Mouse (Mus musculus): Measurements from ENCODE around the gene Nhsl1. TPM values are rescaled to one million over a fixed set of nuclear protein-coding genes. Genes with fewer than 3 reads are reported as not detected.

The Nhsl1 gene
- total RNA-seq, 2 experiments from 2014 or later: 20.2 to 21.6 TPM

GRCm38 (mm10) chr10:18340930-18341329, 22.1 kb downstream of the Nhsl1 start:
- intact Hi-C loops (cut with DNase I): no loop called here
- DNase-seq: no peak

GRCm38 (mm10) chr10:18341444-18342196, 22.8 kb downstream of the Nhsl1 start:
- no peak for DNase-seq
- intact Hi-C loops (cut with DNase I): no loop called here

- no peak for DNase-seq
- intact Hi-C loops (cut with DNase I): no loop called here
Observed at GRCm38 (mm10) chr10:18347231-18347630, 28.4 kb downstream of the Nhsl1 start.

GRCm38 (mm10) chr10:18350781-18351180, 32.0 kb downstream of the Nhsl1 start:
- intact Hi-C loops (cut with DNase I): no loop called here
- DNase-seq: no peak

- intact Hi-C loops (cut with DNase I): no loop called here
- DNase-seq: no peak
Observed at GRCm38 (mm10) chr10:18352937-18353336, 34.2 kb downstream of the Nhsl1 start.

GRCm38 (mm10) chr10:18354103-18354502, 35.3 kb downstream of the Nhsl1 start:
- no peak for DNase-seq
- intact Hi-C loops (cut with DNase I): no loop called here

DNA sequence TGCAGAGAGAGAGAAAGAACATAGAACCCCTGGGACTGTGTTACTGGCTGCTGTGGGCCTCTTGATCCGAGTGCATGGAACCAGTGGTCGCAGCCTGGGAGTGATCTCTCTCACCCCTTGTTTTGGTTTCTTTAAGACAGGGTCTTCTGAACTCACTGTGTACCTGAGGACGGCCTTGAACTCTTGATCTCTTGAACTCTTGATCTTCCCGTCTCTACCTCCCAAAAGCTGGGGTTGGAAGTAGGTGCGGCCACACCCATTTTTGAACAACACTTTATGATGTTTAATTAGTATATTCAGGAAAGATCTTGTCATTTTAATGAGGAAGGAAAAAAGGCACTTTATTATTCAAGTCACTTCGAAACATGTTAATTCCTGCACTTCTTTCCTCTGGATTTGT, 37.7 kb downstream of the Nhsl1 start:
- DNase-seq: no peak
- intact Hi-C loops (cut with DNase I): no loop called here

DNA sequence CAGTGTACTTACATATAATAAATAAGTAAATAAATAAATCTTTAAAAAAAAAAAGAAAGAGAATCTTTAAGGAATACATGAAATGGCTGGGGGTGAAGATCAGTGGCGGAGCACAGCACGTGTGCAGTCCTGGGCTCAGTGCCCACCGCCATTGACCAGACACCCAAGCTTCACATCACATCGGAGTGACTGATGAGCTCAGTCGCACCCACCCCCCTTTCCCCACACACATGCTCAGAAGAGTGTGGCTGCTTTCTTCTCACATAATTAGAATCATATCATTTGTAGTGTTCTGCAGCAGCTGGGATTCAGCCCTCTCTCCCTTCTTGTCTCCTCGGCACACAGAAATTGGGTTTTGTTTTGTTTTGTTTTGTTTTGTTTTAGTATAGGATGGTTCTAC, 38.4 kb downstream of the Nhsl1 start:
- no peak for DNase-seq
- intact Hi-C loops (cut with DNase I): no loop called here

DNA sequence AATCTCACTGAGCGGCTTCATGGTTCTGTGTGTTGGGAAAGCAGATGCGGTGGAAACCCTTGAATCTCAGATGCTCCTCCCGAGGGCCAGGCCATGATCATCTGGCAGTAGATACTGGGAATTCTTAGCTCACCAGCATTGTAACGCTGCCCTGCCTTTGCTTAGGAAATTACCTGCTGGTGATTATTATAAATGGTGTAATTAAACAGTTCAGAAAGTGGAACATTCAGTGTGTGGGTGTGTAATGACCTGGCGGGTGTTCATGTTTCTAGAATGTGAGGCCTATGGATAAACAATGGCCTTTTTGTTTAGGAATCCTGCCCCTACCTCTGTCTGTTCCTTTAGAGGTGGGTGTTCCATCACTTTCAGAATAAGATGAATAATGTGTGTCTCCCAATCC, 39.7 kb downstream of the Nhsl1 start:
- no peak for DNase-seq
- intact Hi-C loops (cut with DNase I): no loop called here

DNA sequence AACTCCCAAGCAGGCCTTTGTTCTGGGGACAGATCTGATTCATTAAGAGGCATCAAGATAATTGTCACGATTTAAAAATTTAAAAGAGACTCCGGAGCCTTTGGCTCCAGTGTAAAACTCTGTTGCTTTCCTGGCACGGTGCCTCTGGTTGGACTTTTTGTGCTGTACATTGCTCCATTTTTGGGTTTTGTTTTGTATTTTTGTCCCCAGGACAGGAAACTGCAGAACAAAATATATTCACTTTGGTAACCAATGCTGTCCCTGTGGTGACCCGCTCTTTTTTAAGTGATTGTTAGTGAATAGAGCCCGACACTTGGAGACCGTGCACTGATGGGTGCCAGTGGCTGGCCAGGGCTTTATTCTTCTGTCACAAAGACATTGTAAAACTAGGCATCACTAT, 41.4 kb downstream of the Nhsl1 start:
- no peak for DNase-seq
- intact Hi-C loops (cut with DNase I): no loop called here

- intact Hi-C loops (cut with DNase I): no loop called here
- DNase-seq: no peak
Observed at GRCm38 (mm10) chr10:18365432-18365831, 46.6 kb downstream of the Nhsl1 start.

GRCm38 (mm10) chr10:18366697-18367096, 47.9 kb downstream of the Nhsl1 start:
- intact Hi-C loops (cut with DNase I): no loop called here
- DNase-seq: no peak

- no peak for DNase-seq
- intact Hi-C loops (cut with DNase I): no loop called here
Observed at GRCm38 (mm10) chr10:18368111-18368510, 49.3 kb downstream of the Nhsl1 start.

- no peak for DNase-seq
- intact Hi-C loops (cut with DNase I): no loop called here
Observed at GRCm38 (mm10) chr10:18370475-18371286, 51.9 kb downstream of the Nhsl1 start.

GRCm38 (mm10) chr10:18371866-18372265, 53.1 kb downstream of the Nhsl1 start:
- DNase-seq: no peak
- intact Hi-C loops (cut with DNase I): no loop called here

- DNase-seq: no peak
- intact Hi-C loops (cut with DNase I): no loop called here
Observed at GRCm38 (mm10) chr10:18375301-18375700, 56.5 kb downstream of the Nhsl1 start.

GRCm38 (mm10) chr10:18384766-18385165, 66.0 kb downstream of the Nhsl1 start:
- DNase-seq: no peak

DNA sequence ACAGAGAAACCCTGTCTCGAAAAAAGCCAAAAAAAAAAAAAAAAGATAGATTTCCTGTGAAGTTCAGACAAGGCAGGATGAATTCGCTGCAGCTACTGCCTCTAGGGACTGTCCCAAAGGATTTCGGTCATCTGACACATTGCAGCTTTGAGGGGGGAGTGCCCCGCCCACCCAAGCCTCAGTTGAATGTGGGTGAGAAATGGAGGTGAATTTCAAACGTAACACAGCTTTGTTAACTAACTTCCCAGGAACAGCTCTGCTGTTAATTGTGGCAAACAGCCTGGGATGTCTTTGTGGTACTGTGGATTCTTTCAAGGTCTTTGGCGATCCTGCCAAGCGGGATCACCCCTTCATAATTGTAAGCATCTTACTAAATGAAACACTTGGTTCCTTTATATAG, 67.4 kb downstream of the Nhsl1 start:
- intact Hi-C loops (cut with DNase I): no loop called here
- DNase-seq: no peak

More at GRCm38 (mm10) chr10:18384766-18385165, 66.0 kb downstream of the Nhsl1 start:
- intact Hi-C loops (cut with DNase I): no loop called here

- peak; percentile 60 to 70 for DNase-seq
- intact Hi-C loops (cut with DNase I): loop anchor here (2.0 kb wide), 2 partner anchors 70 to 152 kb away; partner anchors contain the start of gene Nhsl1
Observed at GRCm38 (mm10) chr10:18388784-18389575, 70.2 kb downstream of the Nhsl1 start.

DNA sequence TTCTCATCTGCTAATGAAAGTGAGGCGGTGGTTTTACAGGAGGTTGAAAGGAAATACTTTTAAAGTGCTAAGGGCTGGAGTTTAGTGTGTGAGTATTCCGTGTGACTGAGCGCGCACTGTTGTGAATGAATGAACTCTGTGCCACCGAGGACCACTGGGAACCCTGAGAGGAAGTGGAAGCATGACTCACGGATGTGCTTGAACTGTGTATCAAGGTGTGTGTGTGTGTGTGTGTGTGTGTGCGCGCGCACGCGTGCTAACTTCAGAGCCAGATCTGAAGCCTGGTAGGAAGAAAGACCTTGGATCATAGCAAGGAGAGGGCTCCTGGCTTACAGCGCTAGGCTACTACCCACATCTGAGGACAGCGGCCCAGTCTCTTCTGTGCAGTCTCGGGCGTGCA, 71.2 kb downstream of the Nhsl1 start:
- intact Hi-C loops (cut with DNase I): loop anchor here (2.0 to 5.0 kb wide), 2 partner anchors 37 to 63 kb away; no protein-coding TSS in a partner anchor
- DNase-seq: no peak

- intact Hi-C loops (cut with DNase I): loop anchor here (1.0 to 5.0 kb wide), 4 partner anchors 36 to 209 kb away; no protein-coding TSS in a partner anchor
- DNase-seq: peak; percentile 63 to 73
Observed at GRCm38 (mm10) chr10:18391608-18392007, 72.8 kb downstream of the Nhsl1 start.
